Mouse (Mus musculus): Measurements from ENCODE around the gene Il22ra1. TPM values are rescaled to one million over a fixed set of nuclear protein-coding genes. Genes with fewer than 3 reads are reported as not detected.

Il22ra1 gene
- total RNA-seq, 1 experiment from 2014 or later: 1.6 TPM

- no peak for DNase-seq
These were observed 8.9 kb downstream of the Il22ra1 start for GRCm38 (mm10) chr4:135736903-135737302.

GRCm38 (mm10) chr4:135738237-135738636, 10.3 kb downstream of the Il22ra1 start:
- DNase-seq: no peak

- no peak for DNase-seq
These were observed 11.2 kb downstream of the Il22ra1 start for GRCm38 (mm10) chr4:135739148-135739547.

- no peak for DNase-seq
These were observed 11.7 kb downstream of the Il22ra1 start for GRCm38 (mm10) chr4:135739672-135740071.

GRCm38 (mm10) chr4:135743520-135743919, 15.5 kb downstream of the Il22ra1 start:
- no peak for DNase-seq

- no peak for DNase-seq
These were observed 16.9 kb downstream of the Il22ra1 start for GRCm38 (mm10) chr4:135744726-135745448.

- DNase-seq: no peak
These were observed 17.6 kb downstream of the Il22ra1 start for GRCm38 (mm10) chr4:135745613-135746012.

- no peak for DNase-seq
These were observed 22.9 kb downstream of the Il22ra1 start for GRCm38 (mm10) chr4:135750896-135751295.

- DNase-seq: no peak
These were observed 24.3 kb downstream of the Il22ra1 start for GRCm38 (mm10) chr4:135752106-135752778.

GRCm38 (mm10) chr4:135752779-135753164, 24.8 kb downstream of the Il22ra1 start:
- DNase-seq: no peak

GRCm38 (mm10) chr4:135758331-135758730, 30.4 kb downstream of the Il22ra1 start:
- no peak for DNase-seq

- no peak for DNase-seq
These were observed 30.9 kb downstream of the Il22ra1 start for GRCm38 (mm10) chr4:135758825-135759224.

GRCm38 (mm10) chr4:135759356-135759976, 31.5 kb downstream of the Il22ra1 start, which contains the start of gene Myom3:
Myom3 (plus strand) TSS chr4:135759715.
- no peak for DNase-seq

- DNase-seq: no peak
These were observed 33.1 kb downstream of the Il22ra1 start for GRCm38 (mm10) chr4:135761048-135761447.

GRCm38 (mm10) chr4:135761569-135761968, 33.6 kb downstream of the Il22ra1 start:
- DNase-seq: no peak

GRCm38 (mm10) chr4:135762251-135762906, 34.4 kb downstream of the Il22ra1 start:
- DNase-seq: peak; percentile 80

- DNase-seq: no peak
These were observed 36.7 kb downstream of the Il22ra1 start for GRCm38 (mm10) chr4:135764700-135765099.

- DNase-seq: no peak
These were observed 37.7 kb downstream of the Il22ra1 start for GRCm38 (mm10) chr4:135765707-135766106.

GRCm38 (mm10) chr4:135766976-135767375, 39.0 kb downstream of the Il22ra1 start:
- peak; percentile 44 for DNase-seq

- peak; percentile 55 for DNase-seq
These were observed 40.9 kb downstream of the Il22ra1 start for GRCm38 (mm10) chr4:135768572-135769526.

GRCm38 (mm10) chr4:135770611-135771305, 42.8 kb downstream of the Il22ra1 start:
- peak; percentile 23 for DNase-seq
